Mouse (Mus musculus) lung, postnatal 0 days (tissue): Measurements from ENCODE around the gene Klc3. TPM values are rescaled to one million over a fixed set of nuclear protein-coding genes. Genes with fewer than 3 reads are reported as not detected.

Source experiments
- ATAC-seq: fragments of 200-750 bp; cut with Nextera tagmentation; 2 replicates; pipeline ENCODE4 v1.8.0; 2017; ENCODE audit warnings: moderate library complexity
- DNase-seq: peaks from one replicate; pipeline ENCODE4 v3.0.0-alpha.2; 2016; ENCODE audit warnings: low spot score
- H3K27ac ChIP-seq: fragments of 300-500 bp; sonication (generic); 2 replicates; pipeline ENCODE4 v1.5.1; 2014; ENCODE audit warnings: antibody characterized with exemption, mild to moderate bottlenecking, low read length, mixed read lengths
- H3K27me3 ChIP-seq: fragments of 300-500 bp; sonication (generic); replicated peaks from 2 replicates; pipeline ENCODE4 v1.6.1; 2014; ENCODE audit warnings: low read length, mixed read lengths; ENCODE audit not compliant: insufficient read depth
- H3K36me3 ChIP-seq: fragments of 300-500 bp; sonication (generic); 2 replicates; pipeline ENCODE4 v1.6.1; 2014; ENCODE audit warnings: low read length, mixed read lengths; ENCODE audit not compliant: insufficient read depth
- H3K4me1 ChIP-seq: fragments of 300-500 bp; sonication (generic); 2 replicates; pipeline ENCODE4 v1.6.1; 2014; ENCODE audit warnings: antibody characterized with exemption, low read depth, low read length, mixed read lengths; ENCODE audit not compliant: insufficient read depth
- H3K4me2 ChIP-seq: fragments of 300-500 bp; sonication (generic); replicated peaks from 2 replicates; pipeline ENCODE4 v1.6.1; 2014; ENCODE audit warnings: low read depth, mild to moderate bottlenecking, low read length, moderate library complexity, mixed read lengths
- H3K4me3 ChIP-seq: fragments of 300-500 bp; sonication (generic); 2 replicates; pipeline ENCODE4 v1.5.1; 2014; ENCODE audit warnings: low read depth, low read length
- H3K9ac ChIP-seq: fragments of 300-500 bp; sonication (generic); replicated peaks from 2 replicates; pipeline ENCODE4 v1.6.1; 2014; ENCODE audit warnings: low read depth, mild to moderate bottlenecking
- H3K9me3 ChIP-seq: fragments of 300-500 bp; sonication (generic); 2 replicates; pipeline ENCODE4 v1.6.1; 2016; ENCODE audit warnings: low read length, mixed read lengths
- CTCF ChIP-seq: IDR thresholded peaks from 2 replicates; pipeline ENCODE4 v1.5.1; 2016; ENCODE audit warnings: antibody characterized with exemption, mild to moderate bottlenecking
- EP300 ChIP-seq: IDR thresholded peaks from 2 replicates; pipeline ENCODE4 v1.6.1; 2016; ENCODE audit warnings: antibody characterized with exemption, mild to moderate bottlenecking, control low read depth
- WGBS: fragments of 180-500 bp; shearing (Covaris S2); extraction: QIAGEN DNeasy Blood & Tissue Kit; methylation state at CpG from one replicate; pipeline ENCODE4 v1.1.7; 2014; 5-methylcytosine and 5-hydroxymethylcytosine counted together
- polyA plus RNA-seq: library from polyadenylated mRNA; unstranded; fragments of >200 nt; fragmentation: Nextera tagmentation; extraction: Ambion mirVana; gene quantifications from 2 replicates; pipeline ENCODE4 v1.2.1, GENCODE M21; 2015

The Klc3 gene
- polyA plus RNA-seq, 1 experiment from 2014 or later, result 28.1 TPM

GRCm38 (mm10) chr7:19360944-19361343 lies 43.0 kb downstream of the Klc3 start:
- peak; percentile 98 for DNase-seq
- ATAC-seq, result peak; percentile 83
- H3K9me3 ChIP-seq, result no peaks in the 10 kb centered on the region
- H3K27ac ChIP-seq, result peak overlapping the region; percentile 58; the same call in 1 of the 2 replicates
- peak overlapping the region; percentile 58 for H3K4me3 ChIP-seq
- WGBS, result 1% methylated on average over 27 of the region's 27 CpGs
- H3K36me3 ChIP-seq, result no peaks in the 10 kb centered on the region
- peak overlapping the region; percentile 91 for H3K4me2 ChIP-seq
- H3K4me1 ChIP-seq, result no peaks in the 10 kb centered on the region; the same call in 1 of the 2 replicates
- TF ChIP-seq EP300 (no peak), CTCF (no peak)
- H3K27me3 ChIP-seq, result no peaks in the 10 kb centered on the region
- H3K9ac ChIP-seq, result 0 out of 2 replicates have a peak overlapping the region, but pooled peaks have one; percentile 20

- peak overlapping the region; percentile 91 for H3K4me2 ChIP-seq
- H3K36me3 ChIP-seq, result no peaks in the 10 kb centered on the region
- H3K9ac ChIP-seq, result peak overlapping the region; percentile 62; the same call in 1 of the 2 replicates
- 0 out of 2 replicates have a peak, but pooled peaks have one; percentile 19 for TF ChIP-seq EP300
- no peak for TF ChIP-seq CTCF
- 1% methylated on average over 45 of the region's 45 CpGs for WGBS
- no peaks in the 10 kb centered on the region for H3K9me3 ChIP-seq
- H3K27ac ChIP-seq, result peak overlapping the region; percentile 58
- peak overlapping the region; percentile 58 for H3K4me3 ChIP-seq
- ATAC-seq (peak; percentile 59), DNase-seq (peak; percentile 93)
- no peaks in the 10 kb centered on the region for H3K27me3 ChIP-seq
- H3K4me1 ChIP-seq, result no peaks in the 10 kb centered on the region; the same call in 1 of the 2 replicates
Observed at GRCm38 (mm10) chr7:19359892-19360641, 43.8 kb downstream of the Klc3 start.

GRCm38 (mm10) chr7:19359299-19359891 lies 44.5 kb downstream of the Klc3 start, which contains the start of the genes Cd3eap and Ppp1r13l:
Cd3eap (minus strand) TSS chr7:19359483.
Ppp1r13l (plus strand) TSS chr7:19359749.
- DNase-seq, result peak; percentile 94
- Histone ChIP-seq H3K9me3 (no peaks in the 10 kb centered on the region), H3K4me1 (no peaks in the 10 kb centered on the region; the same call in 1 of the 2 replicates), H3K27me3 (no peaks in the 10 kb centered on the region), H3K27ac (peak within 1 kb of the TSS; percentile 58), H3K4me3 (peak within 1 kb of the TSS; percentile 58), H3K4me2 (peak within 1 kb of the TSS; percentile 91), H3K36me3 (no peaks in the 10 kb centered on the region), H3K9ac (peak within 1 kb of the TSS; percentile 62)
- peak; percentile 61 for ATAC-seq
- under 1% methylated on average over 30 of the region's 31 CpGs for WGBS
- TF ChIP-seq CTCF (no peak), EP300 (peak; percentile 71)

- DNase-seq (peak; percentile 9), ATAC-seq (no peak)
- Histone ChIP-seq H3K9ac (peak overlapping the region; percentile 62; the same call in 1 of the 2 replicates), H3K4me1 (no peaks in the 10 kb centered on the region; the same call in 1 of the 2 replicates), H3K27me3 (no peaks in the 10 kb centered on the region), H3K4me3 (peak overlapping the region; percentile 58), H3K9me3 (no peaks in the 10 kb centered on the region), H3K36me3 (no peaks in the 10 kb centered on the region), H3K27ac (no peak overlapping the region), H3K4me2 (peak overlapping the region; percentile 91)
- 10% methylated on average over 13 of the region's 13 CpGs for WGBS
- TF ChIP-seq CTCF (no peak), EP300 (no peak)
Observed at GRCm38 (mm10) chr7:19358634-19359033, 45.3 kb downstream of the Klc3 start.

GRCm38 (mm10) chr7:19357381-19358375 lies 46.2 kb downstream of the Klc3 start:
- WGBS, result 89% methylated on average over 25 of the region's 25 CpGs
- Histone ChIP-seq H3K27ac (no peak overlapping the region), H3K4me3 (no peak overlapping the region), H3K9me3 (no peaks in the 10 kb centered on the region), H3K9ac (no peak overlapping the region), H3K27me3 (no peaks in the 10 kb centered on the region), H3K4me1 (no peaks in the 10 kb centered on the region; the same call in 1 of the 2 replicates), H3K4me2 (no peak overlapping the region), H3K36me3 (no peaks in the 10 kb centered on the region)
- ATAC-seq (no peak), DNase-seq (no peak)
- no peak for TF ChIP-seq CTCF
- no peak for TF ChIP-seq EP300
